Mouse (Mus musculus) testis, postnatal 14 days (tissue): ENCODE measurements at regions not wholly inside any gene's neighbourhood (a gene's known extent, or its start where the extent isn't known, plus 50 kb on each side); places are given as distances from the start of the nearest gene placed in this dataset.

ENCODE experiments used
- DNase-seq: peaks from one replicate; pipeline ENCODE4 v3.0.0; 2021; ENCODE audit warnings: low spot score

DNA sequence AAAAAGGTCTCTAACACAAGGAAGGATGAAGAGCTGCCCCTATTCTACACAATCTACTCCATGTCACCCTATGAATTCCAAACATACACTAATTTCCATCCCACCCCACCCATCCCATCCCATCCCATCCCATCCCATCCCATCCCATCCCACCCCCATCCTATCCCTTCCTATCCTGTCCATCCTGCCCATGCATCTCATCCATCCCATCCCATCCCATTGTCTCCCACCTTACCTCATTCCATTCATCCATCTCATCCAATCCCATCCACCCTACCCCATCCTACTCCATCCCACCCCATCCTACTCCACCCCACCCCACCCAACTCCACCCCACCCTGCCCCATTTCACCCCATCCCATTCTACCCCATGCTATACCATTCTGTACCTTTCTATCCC, 91.9 kb upstream of the Fam92a start:
- no peak for DNase-seq

GRCm38 (mm10) chr4:12263197-12263596, 91.4 kb upstream of the Fam92a start:
- no peak for DNase-seq

- no peak for DNase-seq
Observed at GRCm38 (mm10) chr4:12247994-12248393, 76.2 kb upstream of the Fam92a start.

DNA sequence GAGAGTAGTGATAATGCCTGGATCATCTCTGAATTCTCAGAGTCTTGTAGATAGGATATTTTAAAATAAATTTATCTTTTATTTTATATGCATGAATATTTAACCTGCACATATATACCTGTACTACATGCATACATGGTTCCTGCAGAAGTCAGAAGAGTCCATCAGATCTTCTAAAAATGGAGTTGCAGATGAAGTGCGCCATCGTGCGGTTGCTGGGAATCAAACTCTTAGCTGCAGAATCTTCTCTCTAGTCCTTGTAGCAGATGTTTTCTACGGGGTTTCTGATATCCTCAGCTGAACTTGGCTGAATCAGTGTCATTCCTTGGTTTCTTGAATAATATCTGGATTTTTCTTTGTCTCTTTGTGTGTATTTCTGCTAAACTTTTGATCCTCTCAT, 74.8 kb upstream of the Fam92a start:
- DNase-seq = no peak

- DNase-seq = peak; percentile 54
Observed at GRCm38 (mm10) chr4:12240941-12241571, 69.2 kb upstream of the Fam92a start.

- no peak for DNase-seq
Observed at GRCm38 (mm10) chr4:12230731-12231130, 58.9 kb upstream of the Fam92a start.
